Mouse (Mus musculus) hindbrain, postnatal 0 days (tissue): ENCODE data around the gene Usp31. TPM values are rescaled to one million over a fixed set of nuclear protein-coding genes. Genes with fewer than 3 reads are reported as not detected.

Experiments
- ATAC-seq: fragments of 200-750 bp; cut with Nextera tagmentation; 2 replicates; pipeline ENCODE4 v1.8.0; 2017; ENCODE audit warnings: mild to moderate bottlenecking, moderate TSS enrichment, moderate library complexity
- DNase-seq: peaks from one replicate; pipeline ENCODE4 v3.0.0-alpha.2; 2015; ENCODE audit warnings: low spot score
- H3K27ac ChIP-seq: fragments of 300-500 bp; sonication (generic); 2 replicates; pipeline ENCODE4 v1.5.1; 2014; ENCODE audit warnings: mild to moderate bottlenecking
- H3K27me3 ChIP-seq: fragments of 300-500 bp; sonication (generic); 2 replicates; pipeline ENCODE4 v1.6.1; 2014; ENCODE audit warnings: low read length, mixed read lengths; ENCODE audit not compliant: insufficient read depth
- H3K36me3 ChIP-seq: fragments of 300-500 bp; sonication (generic); 2 replicates; pipeline ENCODE4 v1.6.1; 2014; ENCODE audit warnings: low read length, mixed read lengths; ENCODE audit not compliant: insufficient read depth
- H3K4me1 ChIP-seq: fragments of 300-500 bp; sonication (generic); 2 replicates; pipeline ENCODE4 v1.6.1; 2014; ENCODE audit warnings: antibody characterized with exemption, low read length, mixed read lengths; ENCODE audit not compliant: insufficient read depth
- H3K4me2 ChIP-seq: fragments of 300-500 bp; sonication (generic); 2 replicates; pipeline ENCODE4 v1.6.1; 2014; ENCODE audit warnings: low read depth, mild to moderate bottlenecking, low read length, moderate library complexity, mixed read lengths
- H3K4me3 ChIP-seq: fragments of 300-500 bp; sonication (generic); 2 replicates; pipeline ENCODE4 v1.5.1; 2014; ENCODE audit warnings: low read length
- H3K9ac ChIP-seq: fragments of 300-500 bp; sonication (generic); replicated peaks from 2 replicates; pipeline ENCODE4 v1.6.1; 2014; ENCODE audit warnings: mild to moderate bottlenecking, low read length, moderate library complexity, mixed read lengths
- H3K9me3 ChIP-seq: fragments of 300-500 bp; sonication (generic); 2 replicates; pipeline ENCODE4 v1.6.1; 2016; ENCODE audit warnings: low read length, mixed read lengths
- CTCF ChIP-seq: IDR thresholded peaks from 2 replicates; pipeline ENCODE4 v1.5.1; 2016; ENCODE audit warnings: antibody characterized with exemption, control low read depth, low read depth
- WGBS: fragments of 180-500 bp; shearing (Covaris S2); extraction: QIAGEN DNeasy Blood & Tissue Kit; methylation state at CpG from one replicate; pipeline ENCODE4 v1.1.7; 2014; 5-methylcytosine and 5-hydroxymethylcytosine counted together
- polyA plus RNA-seq: library from polyadenylated mRNA; unstranded; fragments of >200 nt; fragmentation: Nextera tagmentation; extraction: Ambion mirVana; gene quantifications from 2 replicates; pipeline ENCODE4 v1.2.1, GENCODE M21; 2015
- total RNA-seq: library from RNA; depleted of rRNA; stranded (reverse); fragments of >200 nt; gene quantifications from 2 replicates; pipeline ENCODE4 v1.2.3, GENCODE M21; 2014

The Usp31 gene
- total and polyA plus RNA-seq, 2 experiments from 2014 or later = 2.1 to 26.2 TPM

- Histone ChIP-seq H3K27ac (no peak overlapping the region), H3K9ac (no peak overlapping the region), H3K27me3 (no peaks in the 10 kb centered on the region), H3K4me2 (no peak overlapping the region), H3K9me3 (0 out of 2 replicates have a peak, but pooled peaks cover 2% of the 10 kb centered on the region), H3K4me1 (0 out of 2 replicates have a peak, but pooled peaks cover 4% of the 10 kb centered on the region), H3K36me3 (no peaks in the 10 kb centered on the region), H3K4me3 (no peak overlapping the region)
- 38% methylated on average over 3 of the region's 3 CpGs for WGBS
- DNase-seq (peak; percentile 19), ATAC-seq (no peak)
- TF ChIP-seq CTCF = no peak
Measured at GRCm38 (mm10) chr7:121634236-121634635, 72.8 kb downstream of the Usp31 start.

- no peaks in the 10 kb centered on the region for H3K4me1 ChIP-seq
- H3K4me2 ChIP-seq = no peak overlapping the region
- ATAC-seq = peak; percentile 51; the same call in 1 of the 2 replicates
- H3K4me3 ChIP-seq = no peak overlapping the region
- H3K36me3 ChIP-seq = no peaks in the 10 kb centered on the region
- WGBS = 54% methylated on average over 9 of the region's 9 CpGs
- no peak for TF ChIP-seq CTCF
- H3K9me3 ChIP-seq = no peaks in the 10 kb centered on the region
- H3K27ac ChIP-seq = no peak overlapping the region
- H3K27me3 ChIP-seq = no peaks in the 10 kb centered on the region
- H3K9ac ChIP-seq = no peak overlapping the region
- DNase-seq = peak; percentile 14
Measured at GRCm38 (mm10) chr7:121622835-121623420, 84.1 kb downstream of the Usp31 start.

- Histone ChIP-seq H3K4me1 (no peaks in the 10 kb centered on the region), H3K27ac (no peak overlapping the region), H3K27me3 (no peaks in the 10 kb centered on the region), H3K4me2 (no peak overlapping the region), H3K9ac (no peak overlapping the region), H3K36me3 (no peaks in the 10 kb centered on the region), H3K4me3 (no peak overlapping the region), H3K9me3 (no peaks in the 10 kb centered on the region)
- no peak for ATAC-seq
- no peak for DNase-seq
- 27% methylated on average over 6 of the region's 6 CpGs for WGBS
- TF ChIP-seq CTCF = no peak
Measured at GRCm38 (mm10) chr7:121622433-121622832, 84.6 kb downstream of the Usp31 start.

- Histone ChIP-seq H3K4me1 (no peaks in the 10 kb centered on the region), H3K27me3 (no peaks in the 10 kb centered on the region), H3K4me3 (no peak overlapping the region), H3K27ac (no peak overlapping the region), H3K4me2 (no peak overlapping the region), H3K9ac (no peak overlapping the region), H3K9me3 (no peaks in the 10 kb centered on the region), H3K36me3 (no peaks in the 10 kb centered on the region)
- TF ChIP-seq CTCF = no peak
- DNase-seq (peak; percentile 34), ATAC-seq (no peak)
- WGBS = 20% methylated on average over 4 of the region's 4 CpGs
Measured at GRCm38 (mm10) chr7:121601697-121602096, 105.4 kb downstream of the Usp31 start.

- Histone ChIP-seq H3K4me2 (no peak overlapping the region), H3K4me1 (no peaks in the 10 kb centered on the region), H3K9ac (no peak overlapping the region), H3K27me3 (no peaks in the 10 kb centered on the region), H3K36me3 (no peaks in the 10 kb centered on the region), H3K27ac (no peak overlapping the region), H3K4me3 (no peak overlapping the region), H3K9me3 (no peaks in the 10 kb centered on the region)
- no peak for TF ChIP-seq CTCF
- DNase-seq = peak; percentile 37
- 70% methylated on average over 3 of the region's 3 CpGs for WGBS
- no peak for ATAC-seq
Measured at GRCm38 (mm10) chr7:121596401-121596800, 110.7 kb downstream of the Usp31 start.

- TF ChIP-seq CTCF = no peak
- no peak overlapping the region for H3K27ac ChIP-seq
- H3K4me1 ChIP-seq = no peaks in the 10 kb centered on the region
- no peak overlapping the region for H3K4me3 ChIP-seq
- H3K9ac ChIP-seq = no peak overlapping the region
- 63% methylated on average over 4 of the region's 4 CpGs for WGBS
- DNase-seq = no peak
- no peaks in the 10 kb centered on the region for H3K36me3 ChIP-seq
- H3K9me3 ChIP-seq = no peaks in the 10 kb centered on the region
- H3K4me2 ChIP-seq = no peak overlapping the region
- H3K27me3 ChIP-seq = no peaks in the 10 kb centered on the region
- ATAC-seq = no peak
Measured at GRCm38 (mm10) chr7:121595496-121595895, 111.6 kb downstream of the Usp31 start.

- 70% methylated on average over 5 of the region's 5 CpGs for WGBS
- Histone ChIP-seq H3K9me3 (no peaks in the 10 kb centered on the region), H3K27me3 (no peaks in the 10 kb centered on the region), H3K4me1 (no peaks in the 10 kb centered on the region), H3K36me3 (no peaks in the 10 kb centered on the region), H3K9ac (no peak overlapping the region), H3K27ac (no peak overlapping the region), H3K4me2 (no peak overlapping the region), H3K4me3 (no peak overlapping the region)
- ATAC-seq = no peak
- TF ChIP-seq CTCF = no peak
- DNase-seq = no peak
Measured at GRCm38 (mm10) chr7:121595085-121595484, 112.0 kb downstream of the Usp31 start.
